Mouse (Mus musculus) liver, embryonic 14.5 days (tissue): ENCODE measurements around the gene Bcdin3d.

Experiments
- CTCF ChIP-seq: IDR thresholded peaks from 2 replicates; pipeline ENCODE4 v1.5.1; 2016; ENCODE audit warnings: antibody characterized with exemption, low read depth, control low read depth
- EP300 ChIP-seq: IDR thresholded peaks from 2 replicates; pipeline ENCODE4 v1.6.1; 2016; ENCODE audit warnings: antibody characterized with exemption, low read depth

- no peak for TF ChIP-seq CTCF
- TF ChIP-seq EP300, result no peak
These were observed 4.2 kb downstream of the Bcdin3d start for GRCm38 (mm10) chr15:99470224-99470761.
